Mouse (Mus musculus): ENCODE data around the gene Casp8. TPM values are rescaled to one million over a fixed set of nuclear protein-coding genes. Genes with fewer than 3 reads are reported as not detected.
"Not testable (repeated sequence)": the region's sequence is repeated elsewhere in the genome, so short reads cannot be mapped to it uniquely, and the experiment has no call there.

The Casp8 gene
- polyA plus RNA-seq (2014; fragmentation: Nextera tagmentation; extraction: Ambion mirVana): 13.1 and 15.9 TPM in 2 replicates

- Histone ChIP-seq H3K36me3 (ENCODE audit: control insufficient read depth, insufficient read depth, low read length) (no peaks in the 10 kb centered on the region), H3K4me2 (ENCODE audit: low read depth) (peak within 1 kb of the TSS; percentile 82), H3K27me3 (ENCODE audit: control insufficient read depth, insufficient read depth, low read length) (no peaks in the 10 kb centered on the region), H3K4me3 (ENCODE audit: low read depth, low read length) (peak within 1 kb of the TSS; percentile 50), H3K9ac (ENCODE audit: low read length) (peak within 1 kb of the TSS; percentile 73), H3K9me3 (ENCODE audit: control insufficient read depth, low read length) (no peaks in the 10 kb centered on the region), H3K4me1 (ENCODE audit: control insufficient read depth, insufficient read depth, low read length) (no peaks in the 10 kb centered on the region), H3K27ac (ENCODE audit: low read depth, low read length) (no peak within 1 kb of the TSS)
- ATAC-seq (ENCODE audit: insufficient read depth, low FRiP score, low TSS enrichment): no peak
- WGBS: 2% methylated on average over 42 of the region's 42 CpGs
- peak; percentile 57 for DNase-seq (ENCODE audit: low spot score)
These were observed at the start of gene Casp8 for GRCm38 (mm10) chr1:58795291-58796058. TSS of gene Casp8 (plus strand) at chr1:58795374.

DNA sequence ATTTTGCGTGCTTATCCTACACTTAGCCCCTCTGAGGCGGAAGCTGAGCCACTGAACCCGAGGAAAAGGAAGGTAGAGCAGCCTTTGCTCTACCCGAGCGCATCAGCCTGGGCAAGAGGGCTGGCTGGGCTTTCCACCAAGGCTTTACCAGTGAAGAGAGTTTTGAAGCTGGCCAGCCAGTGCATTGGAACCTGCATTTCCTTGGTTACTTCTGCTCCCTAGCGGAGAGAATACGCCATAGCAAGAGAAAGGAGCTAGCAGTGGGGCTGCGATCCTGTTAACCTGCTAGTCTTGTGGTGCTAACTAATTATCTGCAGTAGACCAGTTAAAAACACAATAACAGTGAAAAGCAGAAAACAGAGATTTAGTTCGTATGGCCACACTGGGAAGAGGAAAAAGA, 48.3 kb upstream of the Casp8 start:
- H3K27me3 ChIP-seq (ENCODE audit: control insufficient read depth, insufficient read depth, low read length): no peaks in the 10 kb centered on the region
- H3K9me3 ChIP-seq (ENCODE audit: control insufficient read depth, low read length): no peaks in the 10 kb centered on the region
- no peak overlapping the region for H3K4me3 ChIP-seq (ENCODE audit: low read depth, low read length)
- no peaks in the 10 kb centered on the region for H3K4me1 ChIP-seq (ENCODE audit: control insufficient read depth, insufficient read depth, low read length)
- no peak overlapping the region for H3K9ac ChIP-seq (ENCODE audit: low read length)
- no peak overlapping the region for H3K4me2 ChIP-seq (ENCODE audit: low read depth)
- 0 out of 2 replicates have a peak, but pooled peaks cover 2% of the 10 kb centered on the region for H3K36me3 ChIP-seq (ENCODE audit: control insufficient read depth, insufficient read depth, low read length)
- peak; percentile 22 for DNase-seq (ENCODE audit: low spot score)
- no peak overlapping the region for H3K27ac ChIP-seq (ENCODE audit: low read depth, low read length)
- no peak for ATAC-seq (ENCODE audit: insufficient read depth, low FRiP score, low TSS enrichment)
- WGBS: 75% methylated on average over 9 of the region's 9 CpGs

GRCm38 (mm10) chr1:58759451-58759850, 35.7 kb upstream of the Casp8 start:
- Histone ChIP-seq H3K4me2 (ENCODE audit: low read depth) (no peak overlapping the region), H3K4me3 (ENCODE audit: low read depth, low read length) (no peak overlapping the region), H3K9ac (ENCODE audit: low read length) (no peak overlapping the region), H3K27me3 (ENCODE audit: control insufficient read depth, insufficient read depth, low read length) (no peaks in the 10 kb centered on the region), H3K9me3 (ENCODE audit: control insufficient read depth, low read length) (no peaks in the 10 kb centered on the region), H3K4me1 (ENCODE audit: control insufficient read depth, insufficient read depth, low read length) (no peaks in the 10 kb centered on the region), H3K36me3 (ENCODE audit: control insufficient read depth, insufficient read depth, low read length) (no peaks in the 10 kb centered on the region), H3K27ac (ENCODE audit: low read depth, low read length) (no peak overlapping the region)
- DNase-seq (ENCODE audit: low spot score) (no peak), ATAC-seq (ENCODE audit: insufficient read depth, low FRiP score, low TSS enrichment) (no peak)
- 97% methylated on average over 3 of the region's 3 CpGs for WGBS

DNA sequence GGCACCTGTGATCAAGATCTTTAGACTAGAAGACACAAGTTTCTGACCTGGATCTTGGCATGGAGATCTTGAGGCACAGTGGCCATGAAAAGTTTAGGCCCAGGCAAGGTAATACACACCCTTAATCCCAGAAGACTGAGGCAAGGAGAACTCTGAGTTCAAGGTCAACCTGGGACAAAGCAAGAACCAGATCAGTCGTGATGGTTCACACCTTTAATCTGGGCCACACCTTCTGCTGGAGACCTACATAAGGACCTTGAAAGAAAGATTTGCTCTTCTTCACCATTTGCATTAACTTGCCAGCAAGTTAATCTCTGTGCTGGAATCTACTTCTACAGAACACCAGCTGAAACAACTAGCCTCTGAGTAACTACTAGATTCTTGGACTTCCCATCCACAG, 34.6 kb upstream of the Casp8 start:
- 93% methylated on average over 1 of the region's 1 CpGs for WGBS
- DNase-seq (ENCODE audit: low spot score) (no peak), ATAC-seq (ENCODE audit: insufficient read depth, low FRiP score, low TSS enrichment) (no peak)
- H3K36me3 ChIP-seq (ENCODE audit: control insufficient read depth, insufficient read depth, low read length): no peaks in the 10 kb centered on the region
- H3K27ac ChIP-seq (ENCODE audit: low read depth, low read length): no peak overlapping the region
- no peaks in the 10 kb centered on the region for H3K9me3 ChIP-seq (ENCODE audit: control insufficient read depth, low read length)
- H3K4me3 ChIP-seq (ENCODE audit: low read depth, low read length): no peak overlapping the region
- no peaks in the 10 kb centered on the region for H3K27me3 ChIP-seq (ENCODE audit: control insufficient read depth, insufficient read depth, low read length)
- no peaks in the 10 kb centered on the region for H3K4me1 ChIP-seq (ENCODE audit: control insufficient read depth, insufficient read depth, low read length)
- no peak overlapping the region for H3K4me2 ChIP-seq (ENCODE audit: low read depth)
- no peak overlapping the region for H3K9ac ChIP-seq (ENCODE audit: low read length)

- not testable (repeated sequence) for H3K36me3 ChIP-seq (ENCODE audit: control insufficient read depth, insufficient read depth, low read length); H3K27me3 ChIP-seq (ENCODE audit: control insufficient read depth, insufficient read depth, low read length); DNase-seq (ENCODE audit: low spot score); H3K4me2 ChIP-seq (ENCODE audit: low read depth); H3K4me3 ChIP-seq (ENCODE audit: low read depth, low read length); ATAC-seq (ENCODE audit: insufficient read depth, low FRiP score, low TSS enrichment); H3K27ac ChIP-seq (ENCODE audit: low read depth, low read length); H3K9me3 ChIP-seq (ENCODE audit: control insufficient read depth, low read length); H3K9ac ChIP-seq (ENCODE audit: low read length); H3K4me1 ChIP-seq (ENCODE audit: control insufficient read depth, insufficient read depth, low read length)
- 70% methylated on average over 5 of the region's 5 CpGs for WGBS
These were observed 33.5 kb upstream of the Casp8 start for GRCm38 (mm10) chr1:58761391-58762275.

GRCm38 (mm10) chr1:58762576-58762975, 32.6 kb upstream of the Casp8 start:
- WGBS: 81% methylated on average over 5 of the region's 5 CpGs

GRCm38 (mm10) chr1:58766446-58766845, 28.7 kb upstream of the Casp8 start:
- ATAC-seq (ENCODE audit: insufficient read depth, low FRiP score, low TSS enrichment); DNase-seq (ENCODE audit: low spot score); H3K4me2 ChIP-seq (ENCODE audit: low read depth): not testable (repeated sequence)

More at GRCm38 (mm10) chr1:58762576-58762975, 32.6 kb upstream of the Casp8 start:
- Histone ChIP-seq H3K36me3 (ENCODE audit: control insufficient read depth, insufficient read depth, low read length) (no peaks in the 10 kb centered on the region), H3K9ac (ENCODE audit: low read length) (no peak overlapping the region), H3K27ac (ENCODE audit: low read depth, low read length) (no peak overlapping the region), H3K4me1 (ENCODE audit: control insufficient read depth, insufficient read depth, low read length) (no peaks in the 10 kb centered on the region), H3K9me3 (ENCODE audit: control insufficient read depth, low read length) (no peaks in the 10 kb centered on the region), H3K4me2 (ENCODE audit: low read depth) (no peak overlapping the region), H3K4me3 (ENCODE audit: low read depth, low read length) (no peak overlapping the region), H3K27me3 (ENCODE audit: control insufficient read depth, insufficient read depth, low read length) (no peaks in the 10 kb centered on the region)
- no peak for ATAC-seq (ENCODE audit: insufficient read depth, low FRiP score, low TSS enrichment)
- no peak for DNase-seq (ENCODE audit: low spot score)

DNA sequence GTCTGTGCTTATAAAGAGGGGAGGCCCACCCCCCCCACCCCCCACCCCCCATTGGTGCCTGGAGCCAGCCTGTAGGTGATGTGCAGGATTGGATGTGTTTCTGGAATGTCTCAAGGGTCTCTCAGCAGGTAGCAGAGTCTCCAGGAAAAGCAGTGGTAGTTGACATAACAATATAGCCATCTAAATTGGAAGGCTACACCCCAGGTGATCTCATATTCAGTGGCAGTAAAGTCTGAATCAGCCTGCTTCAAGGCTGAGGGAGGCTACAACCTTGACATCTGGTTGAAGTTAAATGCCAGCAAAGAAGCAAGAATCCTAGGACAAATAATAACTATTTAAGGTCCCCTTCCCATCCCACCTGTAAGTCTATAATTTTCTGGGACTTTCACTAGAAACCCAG, 26.0 kb upstream of the Casp8 start:
- Histone ChIP-seq H3K27me3 (ENCODE audit: control insufficient read depth, insufficient read depth, low read length) (no peaks in the 10 kb centered on the region), H3K9ac (ENCODE audit: low read length) (no peak overlapping the region), H3K36me3 (ENCODE audit: control insufficient read depth, insufficient read depth, low read length) (no peaks in the 10 kb centered on the region), H3K27ac (ENCODE audit: low read depth, low read length) (no peak overlapping the region), H3K4me3 (ENCODE audit: low read depth, low read length) (no peak overlapping the region), H3K9me3 (ENCODE audit: control insufficient read depth, low read length) (no peaks in the 10 kb centered on the region), H3K4me2 (ENCODE audit: low read depth) (no peak overlapping the region), H3K4me1 (ENCODE audit: control insufficient read depth, insufficient read depth, low read length) (no peaks in the 10 kb centered on the region)
- no peak for ATAC-seq (ENCODE audit: insufficient read depth, low FRiP score, low TSS enrichment)
- no peak for DNase-seq (ENCODE audit: low spot score)

More at GRCm38 (mm10) chr1:58766446-58766845, 28.7 kb upstream of the Casp8 start:
- not testable (repeated sequence) for H3K9me3 ChIP-seq (ENCODE audit: control insufficient read depth, low read length); H3K4me1 ChIP-seq (ENCODE audit: control insufficient read depth, insufficient read depth, low read length); H3K36me3 ChIP-seq (ENCODE audit: control insufficient read depth, insufficient read depth, low read length); H3K27ac ChIP-seq (ENCODE audit: low read depth, low read length); H3K27me3 ChIP-seq (ENCODE audit: control insufficient read depth, insufficient read depth, low read length); H3K4me3 ChIP-seq (ENCODE audit: low read depth, low read length); H3K9ac ChIP-seq (ENCODE audit: low read length)
- 86% methylated on average over 4 of the region's 4 CpGs for WGBS
